Mouse (Mus musculus): ENCODE measurements around the gene Hoxb8.

Hoxb8 gene

GRCm38 (mm10) chr11:96317608-96318367 is 36.1 kb downstream of the Hoxb8 start, which contains the start of gene Hoxb4:
TSS of gene Hoxb4 (plus strand) at chr11:96318267.
- no peak for DNase-seq

- DNase-seq: peak; percentile 64
These were observed 36.8 kb downstream of the Hoxb8 start for GRCm38 (mm10) chr11:96318368-96319070.

DNA sequence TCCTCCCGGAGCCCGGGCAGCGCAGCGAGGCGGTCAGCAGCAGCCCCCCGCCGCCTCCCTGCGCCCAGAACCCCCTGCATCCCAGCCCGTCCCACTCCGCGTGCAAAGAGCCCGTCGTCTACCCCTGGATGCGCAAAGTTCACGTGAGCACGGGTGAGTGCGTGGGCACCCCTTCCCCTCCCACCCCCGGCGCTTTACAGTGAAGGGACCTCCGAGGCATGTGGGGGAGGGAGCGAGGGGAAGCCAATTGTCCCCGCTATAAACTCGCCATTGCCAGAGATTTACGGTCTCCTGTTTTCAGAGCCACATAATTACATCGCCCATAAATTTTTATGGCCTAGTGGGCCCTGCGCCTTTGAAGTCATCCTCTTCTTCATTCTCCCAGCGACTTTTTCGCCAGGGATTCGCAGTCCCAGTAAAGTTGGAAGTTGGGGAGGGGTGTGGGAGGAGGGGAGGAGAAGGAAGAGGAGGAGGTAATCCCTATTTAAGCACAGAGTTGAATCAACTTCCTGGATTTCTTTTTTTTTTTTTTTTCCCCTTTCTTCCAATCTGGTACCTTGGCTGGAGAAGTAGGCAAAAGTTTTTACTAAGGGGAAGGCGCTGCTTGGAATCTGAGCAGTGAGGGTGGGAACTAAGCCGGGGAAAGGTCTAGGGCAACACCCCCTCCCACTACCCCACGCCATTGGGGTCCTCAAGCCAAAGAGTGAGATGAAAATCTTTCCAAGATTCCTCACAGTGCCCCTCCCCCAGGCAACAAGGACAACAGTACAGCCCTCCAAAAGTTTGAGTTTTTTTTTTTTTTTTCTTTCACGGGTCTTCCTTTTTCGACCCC is 37.6 kb downstream of the Hoxb8 start:
- no peak for DNase-seq

DNA sequence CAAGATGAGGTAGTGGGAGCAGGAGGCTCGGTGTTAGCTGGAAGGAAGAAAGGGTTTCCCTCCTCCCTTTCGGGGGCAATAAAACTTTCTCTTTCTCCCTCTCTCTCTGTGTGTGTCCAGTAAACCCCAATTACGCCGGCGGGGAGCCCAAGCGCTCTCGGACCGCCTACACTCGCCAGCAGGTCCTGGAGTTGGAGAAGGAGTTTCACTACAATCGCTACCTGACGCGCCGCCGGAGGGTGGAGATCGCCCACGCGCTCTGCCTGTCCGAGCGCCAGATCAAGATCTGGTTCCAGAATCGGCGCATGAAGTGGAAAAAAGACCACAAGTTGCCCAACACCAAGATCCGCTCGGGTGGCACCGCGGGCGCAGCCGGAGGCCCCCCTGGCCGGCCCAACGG is 38.2 kb downstream of the Hoxb8 start:
- no peak for DNase-seq

DNA sequence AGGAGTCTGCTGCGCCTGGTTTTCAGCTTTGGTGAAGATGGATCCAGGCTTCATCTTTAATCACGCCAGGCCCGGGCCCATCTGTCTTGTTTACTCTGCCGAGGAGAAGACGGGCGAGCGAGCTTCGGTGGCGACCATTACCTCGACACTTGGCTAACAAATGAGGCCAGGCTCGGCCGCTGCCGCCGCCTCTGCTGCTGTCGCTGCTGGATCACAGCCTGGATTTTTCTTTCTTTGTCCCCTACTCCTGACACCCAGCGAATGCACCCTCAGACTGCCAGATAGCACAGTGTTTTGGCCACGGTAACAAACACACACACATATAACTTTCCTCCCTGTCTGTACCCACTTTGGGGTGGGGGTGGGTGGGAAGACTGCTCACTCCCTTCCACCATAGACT is 39.0 kb downstream of the Hoxb8 start:
- no peak for DNase-seq

- DNase-seq: no peak
These were observed 40.1 kb downstream of the Hoxb8 start for GRCm38 (mm10) chr11:96321846-96322245.

DNA sequence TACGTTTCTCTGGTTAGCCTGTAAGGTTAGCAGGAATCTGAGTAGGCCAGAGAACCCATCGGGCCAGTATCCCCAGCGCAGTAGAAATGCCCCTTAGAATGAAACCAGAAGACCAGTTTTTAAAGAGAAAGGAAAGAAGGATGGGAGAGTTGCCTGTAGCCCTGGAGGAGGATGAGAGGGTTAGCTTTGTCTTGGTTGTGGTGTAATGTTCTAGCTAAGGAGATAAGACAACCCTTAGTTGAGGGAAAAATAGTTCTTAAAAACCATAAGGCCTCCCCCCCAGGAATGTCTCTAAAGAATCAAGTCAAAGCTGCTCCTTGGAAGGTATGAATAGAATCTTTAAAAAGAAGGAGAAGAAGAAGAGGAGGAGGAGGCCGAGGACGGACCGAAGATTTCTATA is 41.0 kb downstream of the Hoxb8 start:
- no peak for DNase-seq

- no peak for DNase-seq
These were observed 41.4 kb downstream of the Hoxb8 start, which contains the start of gene Hoxb3 for GRCm38 (mm10) chr11:96323154-96323553. TSS of gene Hoxb3 (plus strand) at chr11:96323326.

- no peak for DNase-seq
These were observed 42.4 kb downstream of the Hoxb8 start for GRCm38 (mm10) chr11:96324125-96324524.

DNA sequence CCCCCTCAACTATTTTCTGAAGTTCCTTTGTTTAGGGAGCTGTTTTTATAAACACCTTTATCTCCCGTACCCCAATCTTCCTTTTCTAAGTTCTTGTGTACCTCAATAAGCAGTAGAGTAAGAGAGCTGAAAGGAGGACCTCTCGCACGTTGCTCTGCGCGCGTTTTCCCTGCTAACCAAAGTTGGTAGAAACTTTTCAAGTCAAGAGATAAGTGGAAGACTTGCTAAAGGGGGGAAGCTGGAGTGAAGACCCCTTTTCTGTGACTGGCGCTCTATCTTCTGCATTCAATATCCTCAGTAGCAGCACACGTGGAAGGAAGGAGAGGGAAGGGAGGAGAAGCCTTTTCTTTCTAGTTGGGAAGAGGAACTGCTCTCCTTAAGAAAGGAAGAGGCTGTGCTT is 43.3 kb downstream of the Hoxb8 start:
- DNase-seq: no peak

DNA sequence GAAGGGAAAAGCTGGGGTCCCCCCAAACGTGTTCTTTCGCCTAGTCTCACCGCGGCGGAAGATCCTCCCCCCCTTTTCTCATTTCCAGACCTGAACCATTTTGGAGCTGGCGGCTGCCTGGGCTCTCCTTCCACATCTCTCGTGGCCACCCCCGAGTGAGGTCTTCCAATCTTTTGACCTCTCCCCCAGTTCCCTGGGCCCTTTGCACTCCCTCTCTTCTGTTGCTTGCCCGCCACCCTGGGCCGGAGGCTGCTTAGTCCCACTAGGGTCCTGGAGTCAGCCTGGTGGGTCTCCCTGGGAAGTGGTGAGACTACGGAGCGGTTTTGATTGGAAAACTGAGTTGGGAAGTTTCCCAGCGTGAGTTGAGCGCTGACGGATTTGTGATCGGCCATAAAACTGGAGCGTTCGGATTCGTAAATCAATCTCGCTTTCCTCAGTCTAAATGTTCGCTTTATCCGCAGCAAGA is 44.1 kb downstream of the Hoxb8 start:
- no peak for DNase-seq

GRCm38 (mm10) chr11:96326705-96327104 is 45.0 kb downstream of the Hoxb8 start:
- no peak for DNase-seq

- DNase-seq: no peak
These were observed 45.4 kb downstream of the Hoxb8 start for GRCm38 (mm10) chr11:96327122-96327521.

GRCm38 (mm10) chr11:96327750-96328149 is 46.0 kb downstream of the Hoxb8 start:
- DNase-seq: no peak

- DNase-seq: no peak
These were observed 46.9 kb downstream of the Hoxb8 start for GRCm38 (mm10) chr11:96328605-96329004.

DNA sequence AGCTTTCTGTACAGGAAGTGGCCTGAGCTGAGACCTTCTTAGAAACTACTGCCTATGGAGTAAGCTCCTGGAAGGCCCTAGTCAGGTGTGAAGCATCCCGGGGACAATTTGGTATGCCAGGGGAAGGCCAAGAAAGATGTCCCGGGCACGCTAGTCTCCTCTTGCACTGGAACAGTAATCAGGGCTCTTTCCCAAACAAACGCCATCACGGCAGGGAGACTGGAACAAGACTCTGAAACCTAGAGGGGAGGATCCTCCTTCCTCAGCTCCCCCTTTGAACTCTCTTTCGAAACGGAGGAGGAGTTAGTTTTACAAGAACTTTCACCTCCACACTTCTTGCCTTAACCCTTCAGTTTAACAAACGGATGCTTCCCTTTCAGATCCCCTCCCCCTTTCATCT is 50.4 kb downstream of the Hoxb8 start:
- DNase-seq: no peak

- no peak for DNase-seq
These were observed 50.9 kb downstream of the Hoxb8 start for GRCm38 (mm10) chr11:96332618-96333032.

DNA sequence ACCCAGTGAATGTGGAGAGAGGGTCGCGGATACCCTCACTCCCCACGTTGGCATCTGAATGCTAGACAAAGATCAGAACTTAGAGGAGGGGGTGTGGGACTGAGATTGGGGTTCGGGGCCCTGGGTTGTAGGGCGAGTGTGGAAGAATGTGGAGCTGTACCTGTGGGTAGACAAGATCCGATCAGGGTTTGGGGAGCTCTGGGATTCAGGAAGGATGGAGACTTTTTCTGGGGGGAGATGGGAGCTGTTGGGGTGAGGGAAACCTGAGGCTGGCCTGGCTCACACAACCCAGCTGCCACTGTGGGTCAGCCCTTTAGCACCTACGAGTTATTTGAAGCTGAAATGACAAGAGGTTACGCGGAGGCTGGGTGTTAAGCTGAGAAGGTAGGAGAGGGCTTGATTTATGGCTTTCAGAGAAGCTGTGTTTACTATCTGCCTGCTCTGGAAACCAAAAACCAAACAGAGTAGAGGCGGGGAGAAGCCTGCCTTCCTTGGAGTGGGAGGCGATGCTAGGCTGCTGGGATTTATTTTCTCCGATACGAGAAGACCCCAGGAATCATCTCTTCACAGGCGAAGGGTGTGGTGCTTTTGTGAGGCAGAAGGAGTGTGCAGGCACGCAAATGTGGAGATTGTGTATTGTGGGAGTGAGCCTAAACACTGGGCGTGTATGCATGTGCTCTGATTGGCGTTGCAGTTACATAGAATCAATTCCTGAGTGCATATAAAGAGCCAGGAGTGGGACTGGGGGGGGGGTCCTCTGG is 51.7 kb downstream of the Hoxb8 start:
- DNase-seq: no peak

DNA sequence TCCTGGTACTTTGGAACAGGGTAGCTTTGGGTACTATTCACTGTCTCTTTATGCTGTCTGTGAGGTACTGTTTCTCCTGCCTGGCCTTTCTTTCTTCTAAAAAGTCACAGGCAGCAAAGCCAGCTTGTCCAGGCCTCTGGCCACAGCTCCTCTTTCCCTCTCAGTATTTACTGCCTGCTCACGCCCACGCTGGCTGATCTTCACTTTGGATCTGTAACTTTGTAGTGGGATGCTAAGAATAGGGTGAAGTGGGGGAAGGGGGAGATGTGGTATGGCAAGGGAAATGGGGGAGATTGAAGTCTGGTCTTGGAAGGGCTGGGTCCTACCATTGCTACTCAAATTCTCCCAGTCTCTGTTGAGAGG is 52.3 kb downstream of the Hoxb8 start:
- DNase-seq: no peak
